Mouse (Mus musculus) forebrain, embryonic 12.5 days (tissue): Measurements from ENCODE around the gene Zfp69. TPM values are rescaled to one million over a fixed set of nuclear protein-coding genes. Genes with fewer than 3 reads are reported as not detected.

Source experiments
- ATAC-seq: fragments of 200-750 bp; cut with Nextera tagmentation; 2 replicates; pipeline ENCODE4 v1.8.0; 2017; ENCODE audit warnings: moderate TSS enrichment; ENCODE audit not compliant: low FRiP score
- H3K27ac ChIP-seq: fragments of 300-500 bp; sonication (generic); 2 replicates; pipeline ENCODE4 v1.5.1; 2016; ENCODE audit warnings: mild to moderate bottlenecking
- H3K27me3 ChIP-seq: fragments of 300-500 bp; sonication (generic); 2 replicates; pipeline ENCODE4 v1.6.1; 2016; ENCODE audit warnings: mild to moderate bottlenecking
- H3K36me3 ChIP-seq: fragments of 300-500 bp; sonication (generic); replicated peaks from 2 replicates; pipeline ENCODE4 v1.6.1; 2016; ENCODE audit warnings: mild to moderate bottlenecking
- H3K4me1 ChIP-seq: fragments of 300-500 bp; sonication (generic); 2 replicates; pipeline ENCODE4 v1.6.1; 2016
- H3K4me2 ChIP-seq: fragments of 300-500 bp; sonication (generic); 2 replicates; pipeline ENCODE4 v1.6.1; 2016; ENCODE audit warnings: mild to moderate bottlenecking, moderate library complexity
- H3K4me3 ChIP-seq: fragments of 300-500 bp; sonication (generic); replicated peaks from 2 replicates; pipeline ENCODE4 v1.5.1; 2016; ENCODE audit warnings: mild to moderate bottlenecking
- H3K9ac ChIP-seq: fragments of 300-500 bp; sonication (generic); 2 replicates; pipeline ENCODE4 v1.6.1; 2016; ENCODE audit warnings: mild to moderate bottlenecking
- H3K9me3 ChIP-seq: fragments of 300-500 bp; sonication (generic); 2 replicates; pipeline ENCODE4 v1.6.1; 2016
- WGBS: fragments of 180-500 bp; shearing (Covaris S2); methylation state at CpG from one replicate; pipeline ENCODE4 v1.1.7; 2016; 5-methylcytosine and 5-hydroxymethylcytosine counted together
- polyA plus RNA-seq: library from polyadenylated mRNA; unstranded; fragments of >200 nt; fragmentation: Nextera tagmentation; extraction: Ambion mirVana; gene quantifications from 2 replicates; pipeline ENCODE4 v1.2.1, GENCODE M21; 2016

Gene Zfp69
- polyA plus RNA-seq, 1 experiment from 2014 or later = 9.5 TPM

- Histone ChIP-seq H3K9ac (no peak overlapping the region), H3K9me3 (no peaks in the 10 kb centered on the region), H3K27me3 (no peaks in the 10 kb centered on the region), H3K4me2 (no peak overlapping the region), H3K4me1 (no peaks in the 10 kb centered on the region), H3K36me3 (peaks cover 26% of the 10 kb centered on the region), H3K4me3 (no peak overlapping the region), H3K27ac (no peak overlapping the region)
- WGBS = 94% methylated on average over 9 of the region's 9 CpGs
- no peak for ATAC-seq
These were observed 17.0 kb upstream of the Zfp69 start for GRCm38 (mm10) chr4:120968486-120968885.

DNA sequence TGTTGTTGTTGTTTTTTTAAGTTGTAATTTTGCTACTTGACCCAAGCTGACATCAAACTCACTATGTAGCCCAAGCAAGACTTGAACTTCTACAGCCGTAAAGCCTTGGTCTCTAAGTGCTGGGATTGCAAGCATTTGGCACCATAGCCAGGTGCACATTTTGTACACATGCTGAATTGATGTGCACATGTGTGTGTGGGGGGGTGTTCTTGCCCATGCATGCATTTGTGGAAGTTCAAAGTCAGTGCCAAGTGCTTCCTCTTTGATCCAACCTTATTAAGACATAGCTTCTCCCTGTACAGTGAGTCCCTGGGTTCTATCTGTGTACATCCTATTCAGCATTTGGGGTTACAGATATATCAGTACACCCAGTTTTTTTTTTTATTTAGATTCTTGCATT, 4.1 kb upstream of the Zfp69 start:
- WGBS = 91% methylated on average over 1 of the region's 1 CpGs
- no peak overlapping the region for H3K4me3 ChIP-seq
- no peaks in the 10 kb centered on the region for H3K27me3 ChIP-seq
- no peaks in the 10 kb centered on the region for H3K9me3 ChIP-seq
- H3K4me1 ChIP-seq = peaks cover 12% of the 10 kb centered on the region
- no peak overlapping the region for H3K4me2 ChIP-seq
- H3K36me3 ChIP-seq = no peaks in the 10 kb centered on the region
- H3K9ac ChIP-seq = no peak overlapping the region
- no peak for ATAC-seq
- no peak overlapping the region for H3K27ac ChIP-seq

- ATAC-seq = no peak
- Histone ChIP-seq H3K4me2 (no peak overlapping the region), H3K4me3 (no peak overlapping the region), H3K36me3 (no peaks in the 10 kb centered on the region), H3K4me1 (peaks cover 13% of the 10 kb centered on the region), H3K27ac (no peak overlapping the region), H3K9ac (no peak overlapping the region), H3K9me3 (no peaks in the 10 kb centered on the region), H3K27me3 (no peaks in the 10 kb centered on the region)
- 69% methylated on average over 1 of the region's 1 CpGs for WGBS
These were observed 2.2 kb upstream of the Zfp69 start for GRCm38 (mm10) chr4:120953667-120954066.

- Histone ChIP-seq H3K4me1 (peaks cover 13% of the 10 kb centered on the region), H3K4me3 (no peak overlapping the region), H3K27ac (no peak overlapping the region), H3K36me3 (no peaks in the 10 kb centered on the region), H3K9me3 (no peaks in the 10 kb centered on the region), H3K4me2 (no peak overlapping the region), H3K9ac (no peak overlapping the region), H3K27me3 (no peaks in the 10 kb centered on the region)
- ATAC-seq = no peak
- 77% methylated on average over 4 of the region's 4 CpGs for WGBS
These were observed 1.5 kb upstream of the Zfp69 start for GRCm38 (mm10) chr4:120953038-120953437.

- H3K4me1 ChIP-seq = peaks cover 13% of the 10 kb centered on the region
- H3K27me3 ChIP-seq = no peaks in the 10 kb centered on the region
- peak overlapping the region; percentile 82; the same call in 1 of the 2 replicates for H3K27ac ChIP-seq
- peaks cover 5% of the 10 kb centered on the region for H3K36me3 ChIP-seq
- 52% methylated on average over 6 of the region's 6 CpGs for WGBS
- ATAC-seq = no peak
- H3K4me3 ChIP-seq = peak overlapping the region; percentile 87
- H3K4me2 ChIP-seq = peak overlapping the region; percentile 79
- H3K9ac ChIP-seq = peak overlapping the region; percentile 85
- H3K9me3 ChIP-seq = no peaks in the 10 kb centered on the region
These were observed 664 bp upstream of the Zfp69 start for GRCm38 (mm10) chr4:120952163-120952562.

DNA sequence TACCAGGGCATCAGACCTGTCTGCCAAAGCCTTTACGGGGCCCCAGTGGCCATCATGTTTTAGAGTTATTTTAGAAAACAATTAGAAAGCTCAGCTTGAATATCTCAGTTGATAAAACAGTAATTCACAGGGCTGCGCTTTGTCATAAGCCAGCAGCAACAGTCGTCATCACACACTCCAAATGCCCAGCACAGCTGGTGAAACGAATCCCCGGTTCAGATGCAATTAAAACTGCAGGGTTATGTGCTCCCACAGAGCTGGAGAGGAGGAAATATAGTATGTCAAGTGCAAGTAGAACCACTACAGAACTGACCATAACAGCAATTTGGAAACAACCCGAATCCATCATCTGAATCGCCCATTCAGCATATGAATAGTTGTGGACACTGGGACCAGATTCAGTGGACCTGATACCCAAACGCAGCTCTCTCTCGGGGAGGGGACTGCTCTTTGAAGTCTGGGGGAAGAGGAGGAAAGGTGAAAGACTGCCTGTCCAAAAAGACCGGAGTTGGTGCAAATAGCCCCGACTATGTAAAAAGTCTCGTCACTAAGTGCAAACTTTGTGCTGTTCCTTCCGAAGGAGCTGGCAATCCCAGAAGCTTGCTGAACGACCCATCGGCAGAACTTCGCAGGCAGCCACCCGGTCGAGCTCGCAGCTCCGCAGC, 604 bp downstream of the Zfp69 start:
- H3K36me3 ChIP-seq = peaks cover 13% of the 10 kb centered on the region
- peak overlapping the region; percentile 82 for H3K27ac ChIP-seq
- ATAC-seq = peak; percentile 24
- WGBS = 6% methylated on average over 20 of the region's 20 CpGs
- H3K4me3 ChIP-seq = peak overlapping the region; percentile 87
- H3K4me2 ChIP-seq = peak overlapping the region; percentile 79
- H3K9ac ChIP-seq = peak overlapping the region; percentile 85
- no peaks in the 10 kb centered on the region for H3K27me3 ChIP-seq
- peaks cover 13% of the 10 kb centered on the region for H3K4me1 ChIP-seq
- no peaks in the 10 kb centered on the region for H3K9me3 ChIP-seq

DNA sequence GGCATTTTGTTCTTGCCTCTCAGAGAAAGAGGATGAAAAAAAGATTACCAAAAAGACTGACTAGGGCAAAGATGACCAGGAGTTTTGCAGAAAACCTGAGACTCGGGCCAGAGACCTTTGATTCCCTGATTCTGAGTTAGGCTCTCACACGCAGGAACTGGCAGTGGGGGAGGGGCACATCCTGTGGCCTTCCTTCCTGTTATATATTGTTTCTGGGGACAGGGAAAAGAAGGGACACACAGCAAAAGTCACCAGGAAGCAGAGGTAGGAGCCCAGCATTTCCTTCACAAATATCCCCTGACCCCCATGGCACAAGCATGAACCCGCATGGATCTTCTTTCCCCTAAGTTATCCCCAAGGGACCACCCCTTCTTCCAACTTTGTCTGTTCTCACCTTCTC, 2.6 kb downstream of the Zfp69 start:
- H3K4me3 ChIP-seq = no peak overlapping the region
- H3K4me2 ChIP-seq = no peak overlapping the region
- no peak overlapping the region for H3K9ac ChIP-seq
- H3K27ac ChIP-seq = no peak overlapping the region
- WGBS = 86% methylated on average over 3 of the region's 3 CpGs
- H3K36me3 ChIP-seq = peaks cover 13% of the 10 kb centered on the region
- H3K4me1 ChIP-seq = peaks cover 13% of the 10 kb centered on the region
- ATAC-seq = no peak
- H3K9me3 ChIP-seq = no peaks in the 10 kb centered on the region
- no peaks in the 10 kb centered on the region for H3K27me3 ChIP-seq

GRCm38 (mm10) chr4:120935006-120935405, 16.5 kb downstream of the Zfp69 start:
- Histone ChIP-seq H3K36me3 (peaks cover 8% of the 10 kb centered on the region), H3K4me3 (no peak overlapping the region), H3K27me3 (no peaks in the 10 kb centered on the region), H3K9me3 (no peaks in the 10 kb centered on the region), H3K4me1 (no peaks in the 10 kb centered on the region), H3K4me2 (no peak overlapping the region), H3K27ac (no peak overlapping the region), H3K9ac (no peak overlapping the region)
- 93% methylated on average over 3 of the region's 3 CpGs for whole genome bisulfite sequencing
- no peak for ATAC-seq

DNA sequence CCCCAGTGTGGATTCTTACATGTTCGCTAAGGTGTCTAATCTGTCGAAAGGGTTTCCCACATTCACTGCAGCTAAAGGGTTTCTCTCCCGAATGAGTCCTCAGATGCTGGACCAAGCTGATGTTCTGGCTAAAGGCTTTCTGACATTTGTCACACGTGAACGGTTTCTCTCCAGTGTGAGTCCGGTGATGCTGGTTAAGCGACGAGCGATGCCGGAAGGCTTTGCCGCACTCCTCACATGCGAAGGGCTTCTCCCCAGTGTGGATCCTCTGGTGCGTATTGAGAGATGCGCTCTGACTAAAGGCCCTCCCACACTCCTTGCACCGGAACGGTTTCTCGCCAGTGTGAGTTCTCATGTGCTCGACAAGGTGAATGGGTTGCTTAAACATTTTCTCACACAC, 20.8 kb downstream of the Zfp69 start:
- 96% methylated on average over 18 of the region's 18 CpGs for WGBS
- Histone ChIP-seq H3K27me3 (no peaks in the 10 kb centered on the region), H3K4me3 (no peak overlapping the region), H3K36me3 (peaks cover 8% of the 10 kb centered on the region), H3K4me1 (no peaks in the 10 kb centered on the region), H3K4me2 (no peak overlapping the region), H3K9ac (no peak overlapping the region), H3K27ac (no peak overlapping the region), H3K9me3 (no peaks in the 10 kb centered on the region)
- ATAC-seq = no peak

DNA sequence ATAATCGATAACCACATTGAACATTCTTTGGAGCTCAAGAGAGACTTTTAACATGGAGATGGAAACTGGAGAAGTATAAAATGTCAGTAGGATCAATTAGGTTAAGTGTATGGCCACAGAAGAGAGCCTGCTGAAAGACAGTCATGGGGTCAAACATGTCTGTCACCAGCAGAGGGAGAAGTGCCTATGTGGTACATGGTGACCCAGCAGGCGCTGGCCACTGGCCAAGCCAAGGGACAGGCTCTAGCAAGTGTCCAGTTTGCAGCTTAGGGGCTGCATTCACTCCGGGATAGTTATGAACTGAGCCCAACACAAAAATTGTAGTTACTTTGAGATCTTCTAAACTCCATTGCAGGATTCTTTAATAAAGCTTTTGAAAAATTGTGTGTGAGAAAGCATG, 22.8 kb downstream of the Zfp69 start:
- Histone ChIP-seq H3K36me3 (peaks cover 8% of the 10 kb centered on the region), H3K9ac (no peak overlapping the region), H3K4me3 (no peak overlapping the region), H3K4me1 (peaks cover 5% of the 10 kb centered on the region), H3K27me3 (no peaks in the 10 kb centered on the region), H3K27ac (no peak overlapping the region), H3K4me2 (no peak overlapping the region), H3K9me3 (no peaks in the 10 kb centered on the region)
- no peak for ATAC-seq
- 78% methylated on average over 3 of the region's 3 CpGs for WGBS

DNA sequence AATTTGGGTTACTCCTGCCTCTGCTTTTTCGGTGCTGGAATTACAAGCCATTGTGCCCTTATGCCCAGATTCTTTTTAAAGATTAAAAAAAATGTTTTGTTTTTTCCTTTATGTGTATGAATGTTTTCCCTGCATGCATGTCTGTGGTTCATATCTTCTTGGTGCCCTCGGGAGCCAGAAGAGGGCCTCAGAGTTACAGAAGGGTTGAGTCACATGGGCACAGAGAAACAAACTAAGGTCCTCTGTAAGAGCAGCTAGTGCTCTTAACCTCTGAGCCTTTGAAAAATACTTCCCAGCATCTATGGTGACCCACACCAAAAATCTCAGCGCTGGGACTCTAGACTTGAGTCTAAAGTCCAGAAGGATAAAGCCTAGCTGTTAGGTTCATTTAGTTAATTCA, 26.1 kb downstream of the Zfp69 start:
- peaks cover 16% of the 10 kb centered on the region for H3K4me1 ChIP-seq
- peak; percentile 33; the same call in 1 of the 2 replicates for ATAC-seq
- 21% methylated on average over 3 of the region's 3 CpGs for WGBS

DNA sequence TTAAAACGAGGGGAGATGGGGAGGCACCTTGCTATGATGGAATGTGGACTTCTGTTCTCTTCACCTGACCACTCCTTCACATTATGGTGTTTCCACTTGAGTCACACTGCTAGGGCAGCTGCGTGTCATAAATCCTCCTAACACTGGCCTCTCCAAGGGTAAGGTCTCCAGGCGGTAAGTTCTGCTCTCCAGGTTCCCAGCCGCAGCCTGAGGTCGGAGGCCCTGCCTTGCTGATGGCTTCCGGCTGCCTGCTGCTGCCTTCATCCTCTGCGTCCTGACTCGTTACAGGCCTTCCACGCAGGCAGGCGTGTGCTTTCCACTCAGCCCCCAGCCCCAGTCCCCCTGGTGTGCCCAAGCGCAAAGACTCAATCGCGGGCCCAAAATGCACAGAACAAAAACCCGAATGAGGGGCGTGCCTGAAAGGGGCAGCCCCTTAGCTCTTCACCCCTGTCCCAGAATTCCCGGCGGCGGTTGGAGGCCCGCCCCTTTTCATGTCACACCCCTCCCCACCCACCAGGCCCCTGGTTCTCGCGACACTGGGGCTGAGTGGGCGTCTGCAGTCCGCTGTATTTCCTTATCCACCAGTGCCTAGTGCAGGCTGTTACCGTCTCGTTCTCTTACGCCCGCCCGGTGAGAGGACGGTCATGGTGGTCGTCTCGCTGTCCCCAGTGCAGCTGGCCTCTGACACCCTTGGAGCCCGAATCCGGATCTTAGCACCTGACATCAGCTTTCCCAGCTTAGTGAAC, 26.8 kb downstream of the Zfp69 start, which contains the start of gene Exo5:
Gene Exo5 (minus strand): TSS at position 464 of the 746 bp plus-strand sequence.
- Histone ChIP-seq H3K27ac (peak within 1 kb of the TSS; percentile 84), H3K36me3 (peaks cover 31% of the 10 kb centered on the region), H3K9ac (peak within 1 kb of the TSS; percentile 71), H3K4me1 (peaks cover 16% of the 10 kb centered on the region), H3K4me2 (peak within 1 kb of the TSS; percentile 65), H3K4me3 (peak within 1 kb of the TSS; percentile 59), H3K27me3 (no peaks in the 10 kb centered on the region), H3K9me3 (peaks cover 6% of the 10 kb centered on the region; the same call in 1 of the 2 replicates)
- ATAC-seq = peak; percentile 98
- under 1% methylated on average over 33 of the region's 33 CpGs for WGBS

More for the DNA sequence above, 26.1 kb downstream of the Zfp69 start:
- H3K9ac ChIP-seq = peak overlapping the region; percentile 71
- H3K4me3 ChIP-seq = peak overlapping the region; percentile 59
- H3K4me2 ChIP-seq = peak overlapping the region; percentile 65
- peaks cover 26% of the 10 kb centered on the region for H3K36me3 ChIP-seq
- H3K27me3 ChIP-seq = no peaks in the 10 kb centered on the region
- H3K9me3 ChIP-seq = peaks cover 6% of the 10 kb centered on the region; the same call in 1 of the 2 replicates
- H3K27ac ChIP-seq = peak overlapping the region; percentile 84
